Mouse (Mus musculus): ENCODE data around the gene Fance. TPM values are rescaled to one million over a fixed set of nuclear protein-coding genes. Genes with fewer than 3 reads are reported as not detected.

Fance gene
- polyA plus RNA-seq, 1 experiment from 2014 or later, result 22.1 TPM

- H3K4me2 ChIP-seq (ENCODE audit: low read depth, low read length), result peak overlapping the region; percentile 15; the same call in 1 of the 2 replicates
Observed at GRCm38 (mm10) chr17:28347327-28347726, 34.0 kb downstream of the Fance start.

GRCm38 (mm10) chr17:28348211-28348610, 34.9 kb downstream of the Fance start:
- Histone ChIP-seq H3K9ac (ENCODE audit: low read length) (peak overlapping the region; percentile 96), H3K9me3 (ENCODE audit: control insufficient read depth, low read length) (no peaks in the 10 kb centered on the region), H3K27ac (ENCODE audit: low read length) (peak overlapping the region; percentile 99), H3K4me3 (ENCODE audit: low read length) (peak overlapping the region; percentile 84), H3K27me3 (ENCODE audit: control insufficient read depth, insufficient read depth, low read depth, low read length) (no peaks in the 10 kb centered on the region), H3K4me1 (replicated peaks; ENCODE audit: control insufficient read depth, insufficient read depth, low read length) (peaks cover 66% of the 10 kb centered on the region), H3K36me3 (ENCODE audit: control insufficient read depth, insufficient read depth, low read length) (0 out of 2 replicates have a peak, but pooled peaks cover under 1% of the 10 kb centered on the region), H3K4me2 (ENCODE audit: low read depth, low read length) (peak overlapping the region; percentile 94)
- no peak for ATAC-seq (ENCODE audit: low read depth)
- WGBS, result 29% methylated on average over 6 of the region's 6 CpGs

More at GRCm38 (mm10) chr17:28347327-28347726, 34.0 kb downstream of the Fance start:
- Histone ChIP-seq H3K9me3 (ENCODE audit: control insufficient read depth, low read length) (no peaks in the 10 kb centered on the region), H3K27me3 (ENCODE audit: control insufficient read depth, insufficient read depth, low read depth, low read length) (no peaks in the 10 kb centered on the region), H3K4me3 (ENCODE audit: low read length) (no peak overlapping the region), H3K4me1 (replicated peaks; ENCODE audit: control insufficient read depth, insufficient read depth, low read length) (peaks cover 66% of the 10 kb centered on the region), H3K36me3 (ENCODE audit: control insufficient read depth, insufficient read depth, low read length) (0 out of 2 replicates have a peak, but pooled peaks cover 2% of the 10 kb centered on the region), H3K27ac (ENCODE audit: low read length) (no peak overlapping the region; the same call in 1 of the 2 replicates), H3K9ac (ENCODE audit: low read length) (peak overlapping the region; percentile 32)
- WGBS, result 59% methylated on average over 10 of the region's 10 CpGs
- ATAC-seq (ENCODE audit: low read depth), result no peak

GRCm38 (mm10) chr17:28349264-28349880, 36.1 kb downstream of the Fance start:
- no peaks in the 10 kb centered on the region for H3K9me3 ChIP-seq (ENCODE audit: control insufficient read depth, low read length)
- 5% methylated on average over 13 of the region's 13 CpGs for WGBS
- peak overlapping the region; percentile 96 for H3K9ac ChIP-seq (ENCODE audit: low read length)
- peaks cover 56% of the 10 kb centered on the region for H3K4me1 ChIP-seq (replicated peaks; ENCODE audit: control insufficient read depth, insufficient read depth, low read length)
- H3K36me3 ChIP-seq (ENCODE audit: control insufficient read depth, insufficient read depth, low read length), result no peaks in the 10 kb centered on the region
- peak overlapping the region; percentile 84 for H3K4me3 ChIP-seq (ENCODE audit: low read length)
- no peak for ATAC-seq (ENCODE audit: low read depth)
- no peaks in the 10 kb centered on the region for H3K27me3 ChIP-seq (ENCODE audit: control insufficient read depth, insufficient read depth, low read depth, low read length)
- peak overlapping the region; percentile 94 for H3K4me2 ChIP-seq (ENCODE audit: low read depth, low read length)
- H3K27ac ChIP-seq (ENCODE audit: low read length), result peak overlapping the region; percentile 99

GRCm38 (mm10) chr17:28349901-28350465, 36.7 kb downstream of the Fance start:
- Histone ChIP-seq H3K36me3 (ENCODE audit: control insufficient read depth, insufficient read depth, low read length) (no peaks in the 10 kb centered on the region), H3K4me3 (ENCODE audit: low read length) (peak overlapping the region; percentile 84), H3K27ac (ENCODE audit: low read length) (peak overlapping the region; percentile 99), H3K9me3 (ENCODE audit: control insufficient read depth, low read length) (no peaks in the 10 kb centered on the region), H3K9ac (ENCODE audit: low read length) (peak overlapping the region; percentile 96), H3K27me3 (ENCODE audit: control insufficient read depth, insufficient read depth, low read depth, low read length) (no peaks in the 10 kb centered on the region), H3K4me2 (ENCODE audit: low read depth, low read length) (peak overlapping the region; percentile 94), H3K4me1 (replicated peaks; ENCODE audit: control insufficient read depth, insufficient read depth, low read length) (peaks cover 49% of the 10 kb centered on the region)
- under 1% methylated on average over 37 of the region's 54 CpGs for WGBS
- peak; percentile 41 for ATAC-seq (ENCODE audit: low read depth)

- peak; percentile 89 for ATAC-seq (ENCODE audit: low read depth)
- Histone ChIP-seq H3K9me3 (ENCODE audit: control insufficient read depth, low read length) (no peaks in the 10 kb centered on the region), H3K27ac (ENCODE audit: low read length) (peak within 1 kb of the TSS; percentile 99), H3K36me3 (ENCODE audit: control insufficient read depth, insufficient read depth, low read length) (no peaks in the 10 kb centered on the region), H3K27me3 (ENCODE audit: control insufficient read depth, insufficient read depth, low read depth, low read length) (no peaks in the 10 kb centered on the region), H3K4me1 (replicated peaks; ENCODE audit: control insufficient read depth, insufficient read depth, low read length) (peaks cover 42% of the 10 kb centered on the region), H3K9ac (ENCODE audit: low read length) (peak within 1 kb of the TSS; percentile 96), H3K4me3 (ENCODE audit: low read length) (peak within 1 kb of the TSS; percentile 84), H3K4me2 (ENCODE audit: low read depth, low read length) (peak within 1 kb of the TSS; percentile 94)
- under 1% methylated on average over 51 of the region's 73 CpGs for WGBS
Observed at GRCm38 (mm10) chr17:28350466-28351352, 37.4 kb downstream of the Fance start, which contains the start of gene Tead3. Gene Tead3 (minus strand): TSS chr17:28350817.

GRCm38 (mm10) chr17:28351353-28351890, 38.1 kb downstream of the Fance start:
- peak overlapping the region; percentile 94 for H3K4me2 ChIP-seq (ENCODE audit: low read depth, low read length)
- peak; percentile 0; the same call in 1 of the 2 replicates for ATAC-seq (ENCODE audit: low read depth)
- WGBS, result 2% methylated on average over 27 of the region's 29 CpGs
- H3K27me3 ChIP-seq (ENCODE audit: control insufficient read depth, insufficient read depth, low read depth, low read length), result no peaks in the 10 kb centered on the region
- H3K9ac ChIP-seq (ENCODE audit: low read length), result peak overlapping the region; percentile 81
- no peaks in the 10 kb centered on the region for H3K9me3 ChIP-seq (ENCODE audit: control insufficient read depth, low read length)
- H3K27ac ChIP-seq (ENCODE audit: low read length), result peak overlapping the region; percentile 99
- peak overlapping the region; percentile 84 for H3K4me3 ChIP-seq (ENCODE audit: low read length)
- H3K4me1 ChIP-seq (replicated peaks; ENCODE audit: control insufficient read depth, insufficient read depth, low read length), result peaks cover 37% of the 10 kb centered on the region
- H3K36me3 ChIP-seq (ENCODE audit: control insufficient read depth, insufficient read depth, low read length), result no peaks in the 10 kb centered on the region

GRCm38 (mm10) chr17:28352018-28352417, 38.7 kb downstream of the Fance start:
- Histone ChIP-seq H3K27me3 (ENCODE audit: control insufficient read depth, insufficient read depth, low read depth, low read length) (no peaks in the 10 kb centered on the region), H3K9me3 (ENCODE audit: control insufficient read depth, low read length) (no peaks in the 10 kb centered on the region), H3K36me3 (ENCODE audit: control insufficient read depth, insufficient read depth, low read length) (no peaks in the 10 kb centered on the region), H3K27ac (ENCODE audit: low read length) (peak overlapping the region; percentile 99; the same call in 1 of the 2 replicates), H3K4me1 (replicated peaks; ENCODE audit: control insufficient read depth, insufficient read depth, low read length) (peaks cover 32% of the 10 kb centered on the region), H3K4me3 (ENCODE audit: low read length) (peak overlapping the region; percentile 84), H3K4me2 (ENCODE audit: low read depth, low read length) (peak overlapping the region; percentile 94; the same call in 1 of the 2 replicates), H3K9ac (ENCODE audit: low read length) (peak overlapping the region; percentile 81; the same call in 1 of the 2 replicates)
- no peak for ATAC-seq (ENCODE audit: low read depth)
- WGBS, result 30% methylated on average over 11 of the region's 11 CpGs

GRCm38 (mm10) chr17:28355871-28356270, 42.6 kb downstream of the Fance start:
- peak overlapping the region; percentile 64 for H3K27ac ChIP-seq (ENCODE audit: low read length)
- peak; percentile 39 for ATAC-seq (ENCODE audit: low read depth)
- H3K4me3 ChIP-seq (ENCODE audit: low read length), result no peak overlapping the region
- WGBS, result 64% methylated on average over 12 of the region's 12 CpGs
- no peak overlapping the region for H3K4me2 ChIP-seq (ENCODE audit: low read depth, low read length)
- H3K9ac ChIP-seq (ENCODE audit: low read length), result no peak overlapping the region
- H3K9me3 ChIP-seq (ENCODE audit: control insufficient read depth, low read length), result no peaks in the 10 kb centered on the region
- H3K4me1 ChIP-seq (replicated peaks; ENCODE audit: control insufficient read depth, insufficient read depth, low read length), result peaks cover 19% of the 10 kb centered on the region
- no peaks in the 10 kb centered on the region; the same call in 1 of the 2 replicates for H3K27me3 ChIP-seq (ENCODE audit: control insufficient read depth, insufficient read depth, low read depth, low read length)
- no peaks in the 10 kb centered on the region for H3K36me3 ChIP-seq (ENCODE audit: control insufficient read depth, insufficient read depth, low read length)
